Mouse (Mus musculus): ENCODE data around the gene Pgls. TPM values are rescaled to one million over a fixed set of nuclear protein-coding genes. Genes with fewer than 3 reads are reported as not detected.

The Pgls gene
- polyA plus RNA-seq, 1 experiment from 2014 or later = 232 TPM

DNA sequence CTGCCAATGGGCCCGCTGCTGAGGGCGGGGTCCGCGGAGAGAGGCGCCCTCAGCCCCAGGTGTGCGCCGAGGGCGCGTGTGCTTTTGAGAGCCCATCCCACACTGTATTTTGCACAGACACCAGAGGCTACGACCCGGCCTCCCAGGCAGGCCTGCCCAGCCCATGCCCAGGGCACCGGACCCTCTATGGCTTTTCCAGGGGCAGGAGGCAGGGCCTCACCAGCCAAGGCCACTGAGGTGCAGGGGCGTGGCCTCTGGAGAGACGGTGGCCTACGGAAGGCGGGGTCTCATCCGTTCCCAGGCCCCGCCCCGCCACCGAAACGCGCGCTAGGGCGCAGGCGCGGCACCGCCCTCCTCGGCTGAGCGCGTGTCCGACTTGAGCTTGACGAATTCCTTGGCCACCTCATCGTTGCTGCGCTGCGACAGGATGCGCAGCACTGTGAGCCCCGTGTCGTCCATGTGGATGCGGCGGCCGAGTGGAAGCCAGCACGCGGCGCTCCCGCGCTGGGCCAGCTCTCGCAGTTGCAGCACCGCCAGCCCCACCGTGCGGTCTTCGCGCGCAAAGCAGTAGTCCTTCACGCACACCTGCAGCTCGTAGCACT is 37.2 kb downstream of the Pgls start:
- ATAC-seq (ENCODE audit: low FRiP score) = peak; percentile 90
- H3K4me2 ChIP-seq = peak overlapping the region; percentile 98
- WGBS = under 1% methylated on average over 50 of the region's 55 CpGs
- peaks cover 26% of the 10 kb centered on the region for H3K36me3 ChIP-seq
- H3K4me3 ChIP-seq (replicated peaks) = peak overlapping the region; percentile 49
- peaks cover 35% of the 10 kb centered on the region for H3K4me1 ChIP-seq
- H3K9me3 ChIP-seq (replicated peaks) = no peaks in the 10 kb centered on the region
- H3K9ac ChIP-seq (replicated peaks) = peak overlapping the region; percentile 56
- peak overlapping the region; percentile 87 for H3K27ac ChIP-seq (replicated peaks)
- peaks cover 12% of the 10 kb centered on the region for H3K27me3 ChIP-seq (replicated peaks)

DNA sequence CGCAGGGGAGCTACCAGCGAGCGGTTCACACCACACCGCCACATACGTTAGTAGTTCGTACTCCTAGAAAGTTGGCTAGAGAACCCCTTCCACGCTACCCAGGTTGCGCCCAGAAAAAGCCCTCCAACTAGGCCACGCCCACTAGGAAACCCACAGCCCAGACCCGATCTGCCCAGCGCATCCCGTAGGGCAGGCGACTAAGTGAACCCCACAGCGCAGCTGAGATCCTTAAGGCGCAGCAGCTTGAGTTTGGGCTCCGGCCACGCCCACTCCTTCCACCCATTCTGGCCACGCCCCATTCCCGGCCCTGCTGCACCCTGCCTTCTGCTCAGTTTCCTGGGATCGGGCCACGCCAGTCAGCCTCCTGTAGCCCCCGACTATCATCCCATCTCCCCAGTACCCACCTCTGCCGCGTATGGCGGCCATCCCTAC is 37.8 kb downstream of the Pgls start:
- Histone ChIP-seq H3K9ac (replicated peaks) (peak overlapping the region; percentile 56), H3K27me3 (replicated peaks) (peaks cover 15% of the 10 kb centered on the region), H3K4me3 (replicated peaks) (peak overlapping the region; percentile 49), H3K9me3 (replicated peaks) (no peaks in the 10 kb centered on the region), H3K4me1 (peaks cover 41% of the 10 kb centered on the region), H3K36me3 (peaks cover 22% of the 10 kb centered on the region), H3K27ac (replicated peaks) (peak overlapping the region; percentile 87), H3K4me2 (peak overlapping the region; percentile 98)
- 3% methylated on average over 25 of the region's 25 CpGs for WGBS
- ATAC-seq (ENCODE audit: low FRiP score) = peak; percentile 33

DNA sequence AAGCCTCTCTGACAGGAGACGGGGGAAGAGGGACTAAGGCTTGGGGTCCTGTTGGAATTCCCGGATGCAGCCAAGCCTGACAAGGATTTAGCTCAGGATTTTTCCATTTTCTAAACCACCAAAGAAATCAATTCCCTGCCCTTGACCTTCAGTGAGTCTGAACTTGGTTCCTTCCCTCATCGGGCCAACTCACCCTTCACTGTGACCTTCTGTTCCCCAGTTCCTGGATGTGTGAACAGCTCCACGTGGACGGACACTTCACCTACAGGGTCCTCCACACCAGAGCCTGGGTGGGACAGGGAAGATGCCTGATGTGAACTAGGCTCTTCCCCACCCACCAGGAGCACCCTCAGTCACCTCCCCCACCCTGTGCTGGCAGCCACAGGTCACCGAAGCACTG is 38.8 kb downstream of the Pgls start:
- H3K4me2 ChIP-seq = no peak overlapping the region
- peaks cover 20% of the 10 kb centered on the region; the same call in 1 of the 2 replicates for H3K36me3 ChIP-seq
- no peak overlapping the region for H3K4me3 ChIP-seq (replicated peaks)
- peaks cover 41% of the 10 kb centered on the region for H3K4me1 ChIP-seq
- H3K9me3 ChIP-seq (replicated peaks) = no peaks in the 10 kb centered on the region
- no peak overlapping the region for H3K9ac ChIP-seq (replicated peaks)
- no peak for ATAC-seq (ENCODE audit: low FRiP score)
- peaks cover 25% of the 10 kb centered on the region for H3K27me3 ChIP-seq (replicated peaks)
- H3K27ac ChIP-seq (replicated peaks) = no peak overlapping the region
- 88% methylated on average over 6 of the region's 6 CpGs for WGBS

DNA sequence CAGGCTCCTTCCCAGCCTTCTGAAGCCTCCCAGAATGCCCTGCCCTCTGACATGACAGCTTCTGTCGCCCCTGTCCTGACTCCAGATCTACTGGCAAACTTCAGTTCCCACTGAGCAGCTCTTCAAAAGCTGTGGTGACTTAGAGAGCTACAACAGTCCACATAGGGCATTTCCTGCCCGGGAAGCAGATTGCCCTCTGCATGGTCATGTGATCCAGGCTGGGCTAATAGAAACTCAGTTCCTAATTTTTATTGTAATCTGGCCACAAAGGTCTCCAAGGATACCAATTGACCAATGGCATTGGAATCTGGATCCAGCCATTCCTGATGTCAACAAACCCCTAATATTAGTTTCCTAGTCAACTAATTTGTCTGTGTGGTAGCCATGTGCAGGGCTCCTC is 39.9 kb downstream of the Pgls start:
- Histone ChIP-seq H3K27me3 (replicated peaks) (peaks cover 31% of the 10 kb centered on the region), H3K36me3 (peaks cover 24% of the 10 kb centered on the region; the same call in 1 of the 2 replicates), H3K4me1 (peaks cover 41% of the 10 kb centered on the region), H3K4me2 (no peak overlapping the region), H3K9me3 (replicated peaks) (no peaks in the 10 kb centered on the region), H3K9ac (replicated peaks) (no peak overlapping the region), H3K4me3 (replicated peaks) (no peak overlapping the region), H3K27ac (replicated peaks) (no peak overlapping the region)
- WGBS = 55% methylated on average over 2 of the region's 2 CpGs
- ATAC-seq (ENCODE audit: low FRiP score) = no peak

DNA sequence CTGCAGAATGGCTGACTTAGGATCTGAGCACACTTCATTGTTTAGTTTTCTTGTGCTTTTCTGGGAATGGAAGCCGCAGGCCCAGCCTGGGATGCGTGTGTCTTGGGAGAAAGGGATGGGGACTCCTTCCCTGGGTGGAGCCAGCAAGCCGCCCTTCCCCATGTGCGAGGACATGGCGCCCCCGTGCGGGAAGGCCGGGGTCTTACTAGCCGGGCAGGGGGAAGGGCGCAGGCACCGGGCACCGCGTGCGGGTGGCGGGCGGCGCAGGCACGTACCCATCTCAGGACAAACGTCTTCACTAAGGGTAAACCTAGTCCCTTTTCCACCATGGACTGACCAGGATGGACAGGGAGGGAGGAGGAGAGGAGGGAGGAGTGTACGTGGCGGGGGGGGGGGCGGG is 41.2 kb downstream of the Pgls start:
- H3K4me2 ChIP-seq = no peak overlapping the region
- 7% methylated on average over 18 of the region's 22 CpGs for WGBS
- H3K27ac ChIP-seq (replicated peaks) = no peak overlapping the region
- H3K27me3 ChIP-seq (replicated peaks) = peaks cover 31% of the 10 kb centered on the region
- no peak for ATAC-seq (ENCODE audit: low FRiP score)
- no peaks in the 10 kb centered on the region for H3K9me3 ChIP-seq (replicated peaks)
- peaks cover 31% of the 10 kb centered on the region for H3K36me3 ChIP-seq
- H3K9ac ChIP-seq (replicated peaks) = no peak overlapping the region
- peaks cover 29% of the 10 kb centered on the region for H3K4me1 ChIP-seq
- no peak overlapping the region for H3K4me3 ChIP-seq (replicated peaks)

DNA sequence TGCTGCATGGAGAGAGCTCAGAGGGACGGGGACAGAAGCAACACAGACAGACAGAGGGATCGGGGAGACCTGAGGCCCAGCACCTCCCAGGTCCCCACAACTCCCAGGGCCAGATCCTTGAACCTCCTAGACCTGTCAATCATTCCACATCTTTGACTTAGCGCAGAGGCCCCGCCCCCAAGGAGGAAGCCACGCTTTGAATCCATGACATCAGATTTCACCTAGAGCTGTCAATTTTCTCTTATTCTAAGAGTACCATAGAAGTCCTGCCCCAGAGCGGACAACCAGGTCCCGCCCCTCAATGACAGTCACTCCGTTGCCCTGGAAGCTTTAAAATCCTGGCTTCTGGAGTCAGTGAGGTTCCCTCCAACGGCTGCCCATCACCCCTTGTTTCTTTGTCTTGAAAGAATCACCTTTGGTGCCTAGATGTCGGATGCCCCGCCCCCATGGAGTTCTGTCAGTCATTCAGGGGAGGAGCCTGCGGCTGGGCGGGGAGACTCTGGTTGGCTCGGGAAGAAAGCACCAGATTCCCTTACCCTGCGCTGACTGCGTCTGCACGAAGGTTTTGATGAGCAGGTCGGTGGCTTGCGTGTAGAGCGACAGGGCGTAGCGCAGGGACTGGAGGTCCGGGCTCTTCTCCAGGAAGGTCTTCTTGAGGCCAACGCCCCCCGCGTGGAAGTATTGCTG is 42.1 kb downstream of the Pgls start:
- Histone ChIP-seq H3K4me2 (peak overlapping the region; percentile 40), H3K4me3 (replicated peaks) (no peak overlapping the region), H3K4me1 (peaks cover 20% of the 10 kb centered on the region), H3K36me3 (peaks cover 38% of the 10 kb centered on the region), H3K27ac (replicated peaks) (peak overlapping the region; percentile 23; the same call in 1 of the 2 replicates), H3K9ac (replicated peaks) (0 out of 2 replicates have a peak overlapping the region, but pooled peaks have one; percentile 20), H3K27me3 (replicated peaks) (peaks cover 32% of the 10 kb centered on the region), H3K9me3 (replicated peaks) (no peaks in the 10 kb centered on the region)
- 5% methylated on average over 26 of the region's 26 CpGs for WGBS
- ATAC-seq (ENCODE audit: low FRiP score) = 0 out of 2 replicates have a peak, but pooled peaks have one; percentile 22

DNA sequence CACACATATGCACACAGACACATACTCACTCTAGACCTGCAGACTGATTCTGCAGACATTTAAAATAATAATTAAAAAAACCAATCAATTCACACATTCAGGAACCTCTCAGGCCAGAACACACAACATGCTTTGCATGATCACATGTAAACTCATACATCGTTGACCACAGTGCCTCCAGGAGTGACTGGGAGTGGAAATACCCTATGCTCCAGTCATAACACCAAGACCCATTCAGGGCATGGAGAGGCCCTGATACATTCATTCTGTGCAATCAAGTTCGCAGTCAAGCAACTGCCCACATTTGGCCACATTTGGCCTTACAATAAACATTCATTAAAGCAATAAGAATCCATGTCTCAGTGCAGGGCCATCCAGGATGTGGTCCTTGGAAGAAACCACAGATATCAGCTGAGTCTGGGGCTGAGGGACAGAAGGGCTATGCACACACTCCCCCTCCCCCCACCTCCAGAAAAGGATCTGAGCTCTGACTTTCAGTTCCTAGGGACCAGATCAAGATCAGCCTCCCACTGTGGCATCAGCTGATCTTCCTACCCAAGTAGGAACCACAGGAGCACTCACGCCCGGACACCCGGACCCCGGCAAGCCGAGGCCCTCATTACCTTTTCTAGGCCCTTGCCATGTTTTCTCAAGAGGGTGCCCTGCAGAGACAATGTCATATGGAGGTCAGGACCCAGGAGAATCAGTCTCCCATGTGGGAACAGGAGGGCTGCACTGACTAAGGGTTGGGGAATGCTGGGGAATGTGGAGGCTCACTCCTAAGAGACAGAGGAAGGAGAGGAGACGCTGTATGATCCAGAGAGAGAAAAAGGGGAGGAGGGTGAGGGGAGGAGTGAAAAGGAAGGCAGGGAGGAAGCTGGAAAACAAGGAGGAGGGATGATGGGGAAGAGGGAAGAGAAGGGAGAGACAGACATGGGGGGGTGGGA is 45.4 kb downstream of the Pgls start:
- Histone ChIP-seq H3K4me1 (peaks cover 7% of the 10 kb centered on the region; the same call in 1 of the 2 replicates), H3K4me3 (replicated peaks) (no peak overlapping the region), H3K27me3 (replicated peaks) (peaks cover 26% of the 10 kb centered on the region), H3K36me3 (peaks cover 55% of the 10 kb centered on the region), H3K4me2 (no peak overlapping the region), H3K27ac (replicated peaks) (no peak overlapping the region), H3K9me3 (replicated peaks) (no peaks in the 10 kb centered on the region), H3K9ac (replicated peaks) (no peak overlapping the region)
- no peak for ATAC-seq (ENCODE audit: low FRiP score)
- WGBS = 77% methylated on average over 8 of the region's 8 CpGs

DNA sequence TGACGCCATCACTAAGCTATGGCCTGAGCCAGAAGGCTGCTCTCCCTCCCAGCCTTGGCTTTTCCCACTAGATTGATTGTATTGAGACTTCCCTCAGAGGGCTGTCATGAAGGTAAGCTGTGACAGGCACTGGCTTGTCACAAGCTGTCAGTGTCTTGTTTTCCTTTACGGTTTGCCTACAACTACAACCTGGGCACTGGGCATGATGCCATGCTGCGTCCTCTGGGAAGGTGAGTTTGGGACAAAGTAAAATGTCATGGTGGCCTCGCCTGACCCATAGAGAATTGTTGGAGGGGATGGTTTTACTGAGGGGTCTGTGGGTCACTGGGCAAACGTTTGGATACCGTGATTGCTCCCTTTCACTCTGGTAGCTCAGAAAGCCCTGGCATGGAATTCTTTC is 46.3 kb downstream of the Pgls start:
- peaks cover 53% of the 10 kb centered on the region for H3K36me3 ChIP-seq
- WGBS = 82% methylated on average over 6 of the region's 6 CpGs
- ATAC-seq (ENCODE audit: low FRiP score) = no peak

DNA sequence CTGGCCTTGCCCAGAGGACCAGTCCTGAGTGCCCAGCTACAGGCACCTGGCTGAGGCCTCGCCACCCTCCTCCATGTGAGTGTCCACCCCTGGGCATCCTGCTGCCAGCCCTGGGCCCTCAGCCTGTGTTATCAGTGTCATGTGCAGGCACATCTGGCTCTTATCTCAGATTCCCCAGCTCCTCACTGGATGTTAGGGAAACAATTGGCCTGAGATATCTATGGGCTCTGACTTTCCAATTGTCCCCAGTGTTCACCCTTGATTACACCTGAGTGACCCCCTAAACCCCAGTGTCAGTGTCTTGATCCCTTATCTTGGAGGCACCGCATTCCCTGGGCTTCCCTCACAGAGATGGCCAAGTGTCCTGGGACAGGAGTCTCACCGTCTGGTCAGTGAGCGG is 47.3 kb downstream of the Pgls start:
- peaks cover 4% of the 10 kb centered on the region; the same call in 1 of the 2 replicates for H3K4me1 ChIP-seq
- ATAC-seq (ENCODE audit: low FRiP score) = no peak
- H3K9ac ChIP-seq (replicated peaks) = no peak overlapping the region
- H3K4me3 ChIP-seq (replicated peaks) = no peak overlapping the region
- peaks cover 22% of the 10 kb centered on the region for H3K27me3 ChIP-seq (replicated peaks)
- 93% methylated on average over 4 of the region's 4 CpGs for WGBS
- no peak overlapping the region for H3K27ac ChIP-seq (replicated peaks)
- H3K4me2 ChIP-seq = no peak overlapping the region
- H3K9me3 ChIP-seq (replicated peaks) = no peaks in the 10 kb centered on the region
- H3K36me3 ChIP-seq = peaks cover 53% of the 10 kb centered on the region

More for the DNA sequence above, 46.3 kb downstream of the Pgls start:
- Histone ChIP-seq H3K4me1 (peaks cover 7% of the 10 kb centered on the region; the same call in 1 of the 2 replicates), H3K4me2 (no peak overlapping the region), H3K9ac (replicated peaks) (no peak overlapping the region), H3K4me3 (replicated peaks) (no peak overlapping the region), H3K9me3 (replicated peaks) (no peaks in the 10 kb centered on the region), H3K27me3 (replicated peaks) (peaks cover 22% of the 10 kb centered on the region), H3K27ac (replicated peaks) (no peak overlapping the region)

DNA sequence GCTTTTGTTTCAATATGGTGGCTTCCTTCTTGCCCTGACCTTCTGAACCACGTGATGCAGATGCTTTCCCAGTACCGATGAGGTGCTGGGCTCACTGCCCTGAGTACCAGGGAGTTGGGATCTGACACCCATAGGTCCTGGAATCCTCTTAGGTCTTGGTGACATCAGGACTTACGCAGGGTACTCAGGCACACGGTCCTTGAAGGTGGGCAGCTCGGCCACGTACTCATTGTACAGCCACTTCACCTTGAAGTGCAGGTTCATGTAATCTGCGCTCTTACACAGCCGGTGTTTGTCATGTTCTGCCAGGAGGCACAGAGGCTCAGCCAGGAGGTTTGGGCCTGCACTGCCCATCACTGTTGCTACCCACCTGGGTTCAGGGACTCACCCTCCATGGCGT is 53.5 kb downstream of the Pgls start:
- Histone ChIP-seq H3K4me2 (no peak overlapping the region), H3K4me3 (replicated peaks) (no peak overlapping the region), H3K36me3 (peaks cover 78% of the 10 kb centered on the region), H3K9ac (replicated peaks) (no peak overlapping the region), H3K4me1 (no peaks in the 10 kb centered on the region), H3K27me3 (replicated peaks) (no peaks in the 10 kb centered on the region; the same call in 1 of the 2 replicates), H3K9me3 (replicated peaks) (no peaks in the 10 kb centered on the region), H3K27ac (replicated peaks) (no peak overlapping the region)
- 81% methylated on average over 9 of the region's 9 CpGs for WGBS
- ATAC-seq (ENCODE audit: low FRiP score) = no peak

All from neural tube, embryonic 15.5 days (tissue).